ENCODE assay signal across 24 mouse cellular contexts in the genomic region with DNA sequence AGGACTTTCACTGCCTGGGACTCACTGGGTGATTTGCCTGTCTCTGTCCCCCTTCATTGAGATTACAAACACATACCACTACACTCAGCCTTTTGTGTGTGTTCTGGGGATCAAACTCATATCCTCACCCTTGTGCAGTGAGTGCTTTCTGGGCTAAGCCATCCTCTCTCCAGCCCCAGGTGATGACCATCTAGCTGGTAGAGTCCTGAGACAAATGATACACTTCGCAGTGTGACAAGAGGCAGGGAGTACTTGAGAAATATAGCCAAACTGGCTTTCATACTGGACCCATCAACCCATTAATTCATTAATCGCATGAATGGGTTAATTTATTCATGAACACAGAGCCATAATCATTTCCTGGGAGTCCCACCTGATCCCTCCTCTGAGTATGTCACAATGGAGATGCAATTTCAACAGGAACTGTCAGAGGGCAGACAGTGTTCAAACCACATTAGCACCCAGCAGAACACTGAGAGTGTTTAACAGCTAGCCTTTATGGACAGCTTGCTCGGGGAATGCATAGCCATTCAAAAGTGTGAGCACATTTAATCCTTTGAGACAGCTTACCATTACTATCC.
DNase-seq lines count a peak whose midpoint lies in the region; ATAC-seq lines count a peak whose summit lies in the region.
"Had no signal": no experiment of that assay in that cellular context is flagged by ENCODE, and none has a peak within 500 bp of the region (broad histone marks: within the 10 kb centered on the region; RNA-seq: fewer than 3 reads in every experiment).

No protein-coding gene starts in this region.

- H3K4me3 ChIP-seq in heart, embryonic 11.5 days (ENCODE audit: low read depth, low read length) = no peak overlapping the region
- no peak overlapping the region for H3K4me3 ChIP-seq in neural tube, embryonic 12.5 days
- H3K4me3 ChIP-seq in hindbrain, embryonic 14.5 days (replicated peaks; ENCODE audit: low read length) = no peak overlapping the region
- no peak overlapping the region for H3K4me3 ChIP-seq in neural tube, embryonic 14.5 days (ENCODE audit: low read depth, low read length)
- H3K4me3 ChIP-seq: erythroblast, embryonic 14.5 days; hindbrain, embryonic 15.5 days; intestine, embryonic 15.5 days; liver, embryonic 12.5 days; stomach, embryonic 15.5 days had no signal

- H3K4me2 ChIP-seq in heart, embryonic 11.5 days = no peak overlapping the region
- H3K4me2 ChIP-seq in neural tube, embryonic 12.5 days (replicated peaks) = no peak overlapping the region
- H3K4me2 ChIP-seq in hindbrain, embryonic 14.5 days (replicated peaks) = no peak overlapping the region
- no peak overlapping the region for H3K4me2 ChIP-seq in neural tube, embryonic 14.5 days (ENCODE audit: low read depth, low read length)
- H3K4me2 ChIP-seq: hindbrain, embryonic 15.5 days; intestine, embryonic 15.5 days; liver, embryonic 12.5 days; stomach, embryonic 15.5 days had no signal

- H3K27ac ChIP-seq in heart, embryonic 11.5 days (ENCODE audit: low read depth, low read length) = no peak overlapping the region
- H3K27ac ChIP-seq in neural tube, embryonic 12.5 days = no peak overlapping the region; the same call in 1 of the 2 replicates
- H3K27ac ChIP-seq in hindbrain, embryonic 14.5 days = 0 out of 2 replicates have a peak overlapping the region, but pooled peaks have one; percentile 26
- no peak overlapping the region for H3K27ac ChIP-seq in neural tube, embryonic 14.5 days (ENCODE audit: low read depth, low read length)
- H3K27ac ChIP-seq: hindbrain, embryonic 15.5 days; intestine, embryonic 15.5 days; liver, embryonic 12.5 days; stomach, embryonic 15.5 days had no signal

- peaks cover 4% of the 10 kb centered on the region; the same call in 1 of the 2 replicates for H3K27me3 ChIP-seq in heart, embryonic 11.5 days (ENCODE audit: control insufficient read depth, insufficient read depth, low read length)
- H3K27me3 ChIP-seq in neural tube, embryonic 12.5 days (replicated peaks) = no peaks in the 10 kb centered on the region
- no peaks in the 10 kb centered on the region for H3K27me3 ChIP-seq in hindbrain, embryonic 14.5 days (ENCODE audit: control insufficient read depth, insufficient read depth, low read length)
- no peaks in the 10 kb centered on the region for H3K27me3 ChIP-seq in neural tube, embryonic 14.5 days (ENCODE audit: control insufficient read depth, insufficient read depth, low read length)
- H3K27me3 ChIP-seq: hindbrain, embryonic 15.5 days; intestine, embryonic 15.5 days; liver, embryonic 12.5 days; stomach, embryonic 15.5 days had no signal

- no peaks in the 10 kb centered on the region for H3K9me3 ChIP-seq in heart, embryonic 11.5 days (replicated peaks; ENCODE audit: control insufficient read depth, low read length)
- no peaks in the 10 kb centered on the region for H3K9me3 ChIP-seq in neural tube, embryonic 12.5 days
- H3K9me3 ChIP-seq in hindbrain, embryonic 14.5 days (ENCODE audit: control insufficient read depth, low read length) = no peaks in the 10 kb centered on the region
- H3K9me3 ChIP-seq in neural tube, embryonic 14.5 days (ENCODE audit: control insufficient read depth, low read length) = no peaks in the 10 kb centered on the region
- H3K9me3 ChIP-seq: hindbrain, embryonic 15.5 days; intestine, embryonic 15.5 days; liver, embryonic 12.5 days; stomach, embryonic 15.5 days had no signal

- peak; percentile 37 for DNase-seq in heart, adult 11 months
- DNase-seq in neural tube, embryonic 10.5 days (ENCODE audit: extremely low spot score, low spot score) = no peak
- DNase-seq in hindbrain, embryonic 14.5 days (ENCODE audit: low spot score) = no peak
- DNase-seq in spleen, postnatal 4 days (ENCODE audit: low spot score in 2 of 2) = no peak
- DNase-seq: adrenal gland, postnatal 14 days; cerebellum, adult 11-12 months; forebrain, postnatal 0 days; heart, postnatal 14 days; kidney, adult 2 months; kidney, postnatal 4 days; layer of hippocampus, postnatal 36 days; left cerebral cortex, postnatal 4 days; liver, postnatal 0 days; lung, postnatal 36 days; right cerebral cortex, postnatal 14 days had no signal

- H3K4me1 ChIP-seq in heart, embryonic 11.5 days (ENCODE audit: control insufficient read depth, insufficient read depth, low read length) = no peaks in the 10 kb centered on the region
- H3K4me1 ChIP-seq in neural tube, embryonic 12.5 days = no peaks in the 10 kb centered on the region
- peaks cover 8% of the 10 kb centered on the region; the same call in 1 of the 2 replicates for H3K4me1 ChIP-seq in hindbrain, embryonic 14.5 days (replicated peaks; ENCODE audit: control insufficient read depth, insufficient read depth, low read length)
- peaks cover 6% of the 10 kb centered on the region; the same call in 1 of the 2 replicates for H3K4me1 ChIP-seq in neural tube, embryonic 14.5 days (ENCODE audit: control insufficient read depth, insufficient read depth, low read length)
- H3K4me1 ChIP-seq: intestine, embryonic 15.5 days had no signal

- no peak for ATAC-seq in heart, embryonic 11.5 days (replicated peaks; ENCODE audit: insufficient number of reproducible peaks, low FRiP score, low TSS enrichment)
- peak; percentile 76 for ATAC-seq in neural tube, embryonic 12.5 days (ENCODE audit: low FRiP score, low read depth)
- ATAC-seq in hindbrain, embryonic 14.5 days (ENCODE audit: low FRiP score) = no peak
- ATAC-seq in neural tube, embryonic 14.5 days (ENCODE audit: low read depth) = 0 out of 2 replicates have a peak, but pooled peaks have one; percentile 58
- ATAC-seq: CD4-positive, CD25-positive, alpha-beta regulatory T cell, adult 4 months; forebrain, postnatal 0 days; intestine, embryonic 15.5 days; liver, embryonic 12.5 days; liver, postnatal 0 days had no signal

- H3K36me3 ChIP-seq in heart, embryonic 11.5 days (ENCODE audit: control insufficient read depth, insufficient read depth, low read length) = no peaks in the 10 kb centered on the region
- H3K36me3 ChIP-seq in neural tube, embryonic 12.5 days = no peaks in the 10 kb centered on the region
- no peaks in the 10 kb centered on the region for H3K36me3 ChIP-seq in hindbrain, embryonic 14.5 days (replicated peaks; ENCODE audit: control insufficient read depth, insufficient read depth)
- H3K36me3 ChIP-seq in neural tube, embryonic 14.5 days (ENCODE audit: control insufficient read depth, insufficient read depth, low read length) = no peaks in the 10 kb centered on the region
- H3K36me3 ChIP-seq: hindbrain, embryonic 15.5 days; intestine, embryonic 15.5 days; liver, embryonic 12.5 days; stomach, embryonic 15.5 days had no signal

- 84% methylated on average over 3 of the region's 3 CpGs for WGBS in heart, embryonic 11.5 days (ENCODE audit: insufficient replicate concordance)
- 66% methylated on average over 3 of the region's 3 CpGs for WGBS in neural tube, embryonic 12.5 days
- WGBS in hindbrain, embryonic 14.5 days = 50% methylated on average over 3 of the region's 3 CpGs
- 35% methylated on average over 3 of the region's 3 CpGs for WGBS in neural tube, embryonic 14.5 days

- no peak overlapping the region for H3K9ac ChIP-seq in heart, embryonic 11.5 days (ENCODE audit: low read depth, low read length)
- no peak overlapping the region for H3K9ac ChIP-seq in neural tube, embryonic 12.5 days
- no peak overlapping the region for H3K9ac ChIP-seq in hindbrain, embryonic 14.5 days
- H3K9ac ChIP-seq in neural tube, embryonic 14.5 days (replicated peaks; ENCODE audit: low read depth, low read length) = no peak overlapping the region
- H3K9ac ChIP-seq: forebrain, postnatal 0 days; hindbrain, embryonic 15.5 days; intestine, embryonic 15.5 days; liver, embryonic 12.5 days; liver, postnatal 0 days; stomach, embryonic 15.5 days had no signal

Comparison
In these comparisons a context has a peak if more than half of its experiments do, and no peak if none do; other contexts are left out.
1. ATAC-seq: peak in neural tube, embryonic 12.5 days (single experiment) and neural tube, embryonic 14.5 days (single experiment); none in heart, embryonic 11.5 days (single experiment) and hindbrain, embryonic 14.5 days (single experiment).